Mouse (Mus musculus) embryonic fibroblast, embryonic 13.5 days (primary cell): ENCODE measurements around the gene Adk.

Experiments used
- CTCF ChIP-seq: IDR thresholded peaks from 2 replicates; pipeline ENCODE4 v1.5.1; 2011; ENCODE audit warnings: mild to moderate bottlenecking, control low read depth, low read length, moderate library complexity, borderline replicate concordance; ENCODE audit not compliant: insufficient read depth
- POLR2A ChIP-seq: IDR thresholded peaks from 2 replicates; pipeline ENCODE4 v1.6.1; 2011; ENCODE audit warnings: low read depth, mild to moderate bottlenecking, control low read depth, low read length, moderate library complexity

- TF ChIP-seq CTCF, result no peak
- TF ChIP-seq POLR2A, result no peak
Observed at GRCm38 (mm10) chr14:21281506-21281905, 229.1 kb downstream of the Adk start.
